Mouse (Mus musculus) cerebellum, adult 2 months (tissue): Measurements from ENCODE around the gene Frmd7. TPM values are rescaled to one million over a fixed set of nuclear protein-coding genes. Genes with fewer than 3 reads are reported as not detected.

Experiments used
- DNase-seq, 2 experiments: peaks; one replicate each; pipeline ENCODE4 v3.0.0; 2021
- H3K27ac ChIP-seq: fragments of 200-500 bp; 2 replicates; pipeline ENCODE4 v1.5.1; 2012; ENCODE audit warnings: low read length, control low read depth, inconsistent platforms; ENCODE audit not compliant: insufficient read depth
- H3K27me3 ChIP-seq: fragments of 200-500 bp; 2 replicates; pipeline ENCODE4 v1.6.1; 2012; ENCODE audit warnings: inconsistent platforms, mild to moderate bottlenecking, low read length, moderate library complexity; ENCODE audit not compliant: control insufficient read depth, insufficient read depth
- H3K4me1 ChIP-seq: fragments of 200-500 bp; 2 replicates; pipeline ENCODE4 v1.6.1; 2011; ENCODE audit warnings: low read length; ENCODE audit not compliant: control insufficient read depth, insufficient read depth
- H3K4me3 ChIP-seq: fragments of 200-500 bp; replicated peaks from 2 replicates; pipeline ENCODE3; 2011; ENCODE audit warnings: mild to moderate bottlenecking, low read depth, low read length, control low read depth; ENCODE audit not compliant: insufficient read depth
- CTCF ChIP-seq: fragments of 200-500 bp; IDR thresholded peaks from 2 replicates; pipeline ENCODE4 v1.5.1; 2011; ENCODE audit warnings: low read depth, mild to moderate bottlenecking, control low read depth, low read length, moderate library complexity, borderline replicate concordance; ENCODE audit not compliant: insufficient read depth
- POLR2A ChIP-seq: fragments of 200-500 bp; IDR thresholded peaks from 2 replicates; pipeline ENCODE4 v1.6.1; 2011; ENCODE audit warnings: low read length, control low read depth, borderline replicate concordance; ENCODE audit not compliant: insufficient read depth
- WGBS: fragments of 180-500 bp; shearing (Covaris S2); methylation state at CpG from one replicate; pipeline ENCODE4 v1.1.7; 2018; 5-methylcytosine and 5-hydroxymethylcytosine counted together
- polyA plus RNA-seq: library from polyadenylated mRNA; depleted of rRNA; stranded (reverse); fragments of >200 nt; gene quantifications from 2 replicates; pipeline ENCODE4 v1.2.3, GENCODE M21; 2012; rRNA removed

Gene Frmd7
- polyA plus RNA-seq = 0.14 and 0.38 TPM in 2 replicates

- DNase-seq = no peak
- Histone ChIP-seq H3K4me3 (no peak within 1 kb of the TSS), H3K27ac (no peak within 1 kb of the TSS), H3K4me1 (no peaks in the 10 kb centered on the region), H3K27me3 (no peaks in the 10 kb centered on the region)
- TF ChIP-seq POLR2A (no peak), CTCF (no peak)
- WGBS = 61% methylated on average over 14 of the region's 14 CpGs
Measured at GRCm38 (mm10) chrX:50942610-50943009, at the start of gene Frmd7. Frmd7 (minus strand) TSS chrX:50942710.

DNA sequence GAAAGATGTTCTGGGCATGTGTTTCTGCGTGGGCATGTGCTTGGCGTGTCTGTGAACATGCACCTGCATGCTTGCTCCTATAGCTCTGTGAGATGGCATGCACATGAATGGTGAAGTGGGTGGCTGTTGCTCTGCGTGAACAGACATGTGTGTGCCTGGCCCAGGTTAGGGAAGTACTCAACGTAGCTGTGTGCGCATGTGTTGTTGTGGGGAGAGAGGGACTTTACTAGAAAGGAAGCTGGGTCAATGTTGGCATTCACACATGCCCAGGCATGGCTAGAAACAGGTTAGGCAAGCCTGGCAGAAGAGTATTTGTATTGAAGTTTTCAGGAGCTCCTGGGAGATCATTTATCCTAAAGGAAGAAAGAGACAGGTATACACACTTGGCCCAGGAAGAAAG is 48.8 kb upstream of the Frmd7 start:
- TF ChIP-seq POLR2A (no peak), CTCF (no peak)
- 88% methylated on average over 5 of the region's 5 CpGs for WGBS
- Histone ChIP-seq H3K27ac (no peak overlapping the region), H3K4me3 (no peak overlapping the region), H3K4me1 (no peaks in the 10 kb centered on the region), H3K27me3 (no peaks in the 10 kb centered on the region)
- DNase-seq = no peak

DNA sequence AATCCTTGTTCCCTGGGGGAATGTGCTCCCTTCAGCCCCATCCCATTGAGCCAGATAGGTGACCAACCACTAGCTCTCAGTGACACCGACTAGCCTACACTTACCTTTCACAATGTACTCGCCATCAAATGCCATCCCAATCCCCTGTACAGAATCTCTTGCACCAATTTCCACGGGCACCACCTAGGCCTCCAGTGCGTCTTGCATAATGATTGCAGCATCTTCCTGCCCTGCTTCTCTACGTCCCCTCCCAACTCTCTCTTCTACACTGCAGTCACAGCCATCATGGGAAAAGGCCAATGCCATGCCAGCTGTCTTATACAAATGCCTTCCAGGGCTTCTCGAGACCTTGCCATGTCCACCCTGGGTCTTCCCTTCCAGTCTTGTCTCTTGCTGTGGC is 47.4 kb upstream of the Frmd7 start:
- H3K4me3 ChIP-seq = no peak overlapping the region
- H3K27ac ChIP-seq = no peak overlapping the region
- no peaks in the 10 kb centered on the region for H3K27me3 ChIP-seq
- WGBS = 74% methylated on average over 6 of the region's 6 CpGs
- TF ChIP-seq CTCF = no peak
- no peak for TF ChIP-seq POLR2A
- DNase-seq = no peak
- no peaks in the 10 kb centered on the region for H3K4me1 ChIP-seq

DNA sequence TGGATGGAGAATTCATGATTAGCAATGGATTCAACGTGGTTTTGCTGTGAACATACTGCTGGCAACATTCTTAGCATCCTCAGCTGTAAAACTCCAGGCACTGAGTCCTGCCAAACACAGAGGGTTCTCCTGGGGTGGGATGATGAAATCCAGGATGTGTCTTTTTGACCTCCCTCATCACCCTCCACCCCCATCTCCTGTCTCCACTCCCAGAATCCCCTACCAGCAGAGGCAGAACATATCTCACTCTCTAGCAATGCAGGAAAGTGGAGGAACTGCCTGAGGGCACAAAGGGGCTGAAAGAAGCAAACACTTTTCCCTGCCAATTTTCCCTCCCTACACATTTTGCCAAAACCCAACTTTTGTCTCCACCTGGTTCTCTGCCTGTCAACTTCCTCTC is 46.1 kb upstream of the Frmd7 start:
- TF ChIP-seq POLR2A (no peak), CTCF (no peak)
- H3K27ac ChIP-seq = no peak overlapping the region
- WGBS = 26% methylated on average over 1 of the region's 1 CpGs
- DNase-seq = no peak
- H3K27me3 ChIP-seq = no peaks in the 10 kb centered on the region
- H3K4me3 ChIP-seq = no peak overlapping the region
- no peaks in the 10 kb centered on the region for H3K4me1 ChIP-seq

- DNase-seq = no peak
- TF ChIP-seq POLR2A = no peak
- no peak overlapping the region for H3K4me3 ChIP-seq
- 82% methylated on average over 2 of the region's 2 CpGs for WGBS
- H3K27ac ChIP-seq = no peak overlapping the region
- no peaks in the 10 kb centered on the region for H3K27me3 ChIP-seq
- no peaks in the 10 kb centered on the region for H3K4me1 ChIP-seq
Measured at GRCm38 (mm10) chrX:50978428-50978827, 35.9 kb upstream of the Frmd7 start.

DNA sequence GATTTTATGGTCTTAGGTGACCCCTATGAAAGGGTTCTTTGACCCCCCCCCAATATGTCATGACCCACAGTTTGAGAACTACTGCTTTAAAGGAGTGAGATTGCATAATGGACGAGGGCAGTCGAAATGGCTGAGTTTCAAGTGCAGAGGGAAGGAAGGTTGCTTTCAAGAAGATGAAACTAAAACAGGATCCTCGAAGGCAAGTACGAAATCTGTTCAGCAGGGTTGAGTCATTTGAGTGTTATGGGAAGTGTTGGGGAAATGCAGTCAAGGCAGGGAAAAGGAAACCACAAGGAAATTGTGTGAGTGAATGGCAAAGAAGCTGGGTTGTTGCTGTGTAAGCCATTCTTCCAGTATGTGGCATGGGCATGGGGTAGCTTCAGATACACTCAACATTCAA is 29.6 kb upstream of the Frmd7 start:
- no peak for DNase-seq
- Histone ChIP-seq H3K27me3 (no peaks in the 10 kb centered on the region), H3K4me1 (no peaks in the 10 kb centered on the region), H3K4me3 (no peak overlapping the region), H3K27ac (no peak overlapping the region)
- WGBS = 87% methylated on average over 4 of the region's 4 CpGs
- TF ChIP-seq CTCF = no peak
- TF ChIP-seq POLR2A = no peak

DNA sequence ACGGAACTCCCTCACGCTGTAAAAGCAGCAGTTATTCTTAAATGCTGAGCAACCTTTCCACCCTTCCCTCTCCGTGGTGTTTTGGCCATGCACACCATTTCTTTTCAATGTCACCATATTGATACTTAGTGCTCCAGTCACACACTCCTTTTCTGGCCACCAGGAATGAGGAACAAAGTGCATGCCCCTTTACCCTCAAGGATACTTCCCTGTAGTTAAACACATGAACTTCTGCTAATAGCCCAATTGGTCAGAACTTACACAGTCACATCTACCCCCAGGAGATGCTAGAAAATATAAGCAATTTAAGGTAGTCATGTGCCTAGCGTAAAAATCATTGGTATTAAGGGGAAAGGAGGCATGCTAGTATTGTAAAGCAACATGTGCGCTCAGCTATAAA is 27.4 kb upstream of the Frmd7 start:
- no peak for DNase-seq
- H3K4me3 ChIP-seq = no peak overlapping the region
- H3K27ac ChIP-seq = no peak overlapping the region
- TF ChIP-seq CTCF = no peak
- TF ChIP-seq POLR2A = no peak
- H3K4me1 ChIP-seq = no peaks in the 10 kb centered on the region
- 89% methylated on average over 5 of the region's 5 CpGs for WGBS
- no peaks in the 10 kb centered on the region for H3K27me3 ChIP-seq

DNA sequence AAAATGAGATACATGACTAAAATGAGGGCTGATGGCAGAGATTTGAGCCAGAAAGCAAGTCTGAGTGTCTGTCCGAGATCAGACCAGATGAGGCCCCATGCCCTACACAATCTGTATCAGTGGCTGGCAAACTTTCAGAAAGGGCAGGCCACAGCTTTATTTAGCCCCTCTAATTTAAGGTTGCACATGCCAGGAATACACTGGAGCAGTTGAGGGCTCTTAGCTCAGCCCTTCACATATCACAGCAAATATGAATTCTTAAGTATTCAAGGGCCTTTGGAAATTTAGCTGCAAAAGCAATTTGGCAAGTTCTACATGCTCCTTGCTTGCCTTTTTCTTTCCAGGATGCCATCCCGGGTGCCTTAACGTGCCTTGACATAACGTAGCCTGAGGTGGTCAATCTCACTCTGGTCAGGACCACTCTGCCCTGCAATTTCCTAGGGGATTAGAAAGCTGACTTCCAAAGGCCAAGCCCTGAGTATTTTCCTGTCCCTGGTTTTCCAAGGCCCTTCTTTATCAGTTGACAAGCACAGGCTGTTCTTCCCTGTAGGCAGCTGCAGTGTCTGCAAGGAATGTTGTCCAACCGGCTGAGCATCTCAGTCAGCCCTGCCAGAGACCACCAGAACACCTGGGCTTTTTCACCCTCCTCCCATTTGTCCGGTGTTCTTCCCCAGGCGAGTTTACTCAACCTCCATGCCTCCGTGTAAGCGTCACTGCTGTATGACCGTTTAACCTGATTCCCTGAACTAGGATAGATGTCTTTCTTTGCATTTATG is 25.8 kb upstream of the Frmd7 start:
- no peaks in the 10 kb centered on the region for H3K4me1 ChIP-seq
- H3K27ac ChIP-seq = no peak overlapping the region
- no peak for DNase-seq
- 55% methylated on average over 10 of the region's 10 CpGs for WGBS
- H3K27me3 ChIP-seq = no peaks in the 10 kb centered on the region
- TF ChIP-seq CTCF = no peak
- TF ChIP-seq POLR2A = no peak
- H3K4me3 ChIP-seq = no peak overlapping the region

DNA sequence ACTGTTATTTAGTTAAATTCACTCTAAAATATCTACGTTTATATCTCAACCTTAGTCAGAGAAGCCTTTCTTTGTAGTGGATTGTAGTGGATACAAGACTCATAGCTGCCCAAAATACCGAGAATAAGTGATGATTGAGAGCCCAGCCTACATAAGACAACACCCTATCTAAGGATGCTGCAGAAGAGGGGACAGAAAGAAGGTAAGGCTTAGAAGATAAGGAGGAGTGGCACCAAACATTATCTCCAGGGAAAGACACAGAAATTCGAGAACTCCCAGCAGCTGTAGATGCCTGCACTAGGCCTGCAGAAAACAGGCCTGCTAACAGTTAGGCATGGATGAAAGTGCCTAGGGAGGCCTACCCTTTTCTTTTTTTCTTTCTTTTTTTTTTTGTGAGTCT is 22.6 kb upstream of the Frmd7 start:
- H3K4me3 ChIP-seq = no peak overlapping the region
- no peaks in the 10 kb centered on the region for H3K27me3 ChIP-seq
- WGBS = 84% methylated on average over 3 of the region's 3 CpGs
- TF ChIP-seq POLR2A (no peak), CTCF (no peak)
- no peaks in the 10 kb centered on the region for H3K4me1 ChIP-seq
- no peak for DNase-seq
- no peak overlapping the region for H3K27ac ChIP-seq
